Mouse (Mus musculus): ENCODE data around the gene Xndc1. TPM values are rescaled to one million over a fixed set of nuclear protein-coding genes. Genes with fewer than 3 reads are reported as not detected.
"Not testable (repeated sequence)": the region's sequence is repeated elsewhere in the genome, so short reads cannot be mapped to it uniquely, and the experiment has no call there.

Gene Xndc1
- polyA plus RNA-seq (2016; fragmentation: Nextera tagmentation; extraction: Ambion mirVana), result 48.6 and 50.7 TPM in 2 replicates

DNA sequence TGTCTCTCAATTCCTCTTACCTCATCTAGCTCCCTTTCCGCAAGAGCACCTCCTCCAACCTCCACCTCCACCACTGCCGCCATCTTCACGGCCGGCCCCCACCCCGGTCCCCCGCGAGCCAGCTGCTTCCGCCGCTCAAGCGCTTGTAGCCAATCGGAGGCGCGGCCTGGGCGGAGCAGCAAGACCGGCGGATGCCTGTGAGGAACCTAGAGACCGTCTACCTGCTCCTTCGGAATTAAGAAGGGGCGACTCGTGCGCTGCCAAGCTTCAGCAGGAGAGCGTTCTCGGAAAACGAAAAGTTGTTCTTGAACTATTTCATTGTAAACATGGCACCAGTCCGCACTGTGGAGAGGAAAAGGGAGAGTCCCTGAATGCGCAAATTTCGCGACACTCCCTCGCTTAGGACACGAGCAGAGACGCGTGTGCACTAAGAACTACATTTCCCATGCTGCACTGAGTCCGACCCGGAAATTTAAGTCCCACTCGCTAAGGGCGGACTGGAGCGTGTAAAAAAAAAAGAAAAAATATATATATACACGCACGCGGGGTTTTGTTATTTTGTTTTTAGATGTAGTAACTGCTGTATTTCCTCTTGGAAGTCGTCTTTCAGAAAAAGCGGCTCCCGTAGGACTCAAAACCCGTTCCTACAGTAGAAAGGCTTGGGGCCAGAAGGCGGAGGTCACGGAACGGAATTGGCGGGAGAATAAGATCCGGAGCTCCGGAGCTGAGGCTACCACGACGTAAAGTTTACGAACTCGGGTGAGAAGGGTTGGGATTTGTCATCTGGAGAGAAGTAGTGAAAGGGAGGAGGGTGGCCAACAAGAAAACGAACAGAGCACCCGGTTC, at the start of gene Xndc1, which contains the start of the genes Rnf121 and Xntrpc:
Gene Xndc1 (plus strand): TSS at position 466 of the 846 bp plus-strand sequence.
Gene Rnf121 (minus strand): TSS at position 424 of the 846 bp plus-strand sequence.
Gene Xntrpc (plus strand): TSS at position 668 of the 846 bp plus-strand sequence.
- DNase-seq (ENCODE audit: extremely low spot score, low spot score), result peak; percentile 94
- WGBS, result under 1% methylated on average over 56 of the region's 56 CpGs
- Histone ChIP-seq H3K27ac (peak within 1 kb of the TSS; percentile 93), H3K4me3 (peak within 1 kb of the TSS; percentile 69), H3K36me3 (replicated peaks) (peaks cover 47% of the 10 kb centered on the region), H3K9me3 (no peaks in the 10 kb centered on the region), H3K27me3 (ENCODE audit: poor library complexity, severe bottlenecking) (no peaks in the 10 kb centered on the region), H3K4me1 (peaks cover 25% of the 10 kb centered on the region)

DNA sequence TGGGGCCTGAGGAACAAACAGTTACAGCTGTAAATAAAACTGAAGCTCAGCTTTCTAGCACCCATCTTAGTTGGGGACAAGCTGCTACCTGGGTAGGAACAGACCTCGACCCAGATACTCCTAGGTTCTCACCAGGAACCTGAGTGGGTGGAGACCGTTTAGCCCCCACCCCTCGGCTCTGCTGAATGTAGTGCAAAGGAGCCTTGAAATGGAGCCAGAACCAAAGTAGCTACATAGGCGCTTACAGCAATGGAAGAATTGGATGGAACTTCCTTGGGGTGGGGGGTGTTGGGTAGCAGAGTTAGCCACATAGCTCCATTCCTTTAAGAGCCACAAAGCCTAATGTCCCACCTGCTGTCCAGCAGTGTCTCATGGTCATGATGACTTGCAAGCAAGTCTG, 48.4 kb upstream of the Xndc1 start:
- no peak for DNase-seq (ENCODE audit: extremely low spot score, low spot score)
- H3K9me3 ChIP-seq, result no peaks in the 10 kb centered on the region
- H3K4me3 ChIP-seq, result no peak overlapping the region
- H3K36me3 ChIP-seq (replicated peaks), result peaks cover 99% of the 10 kb centered on the region
- H3K27me3 ChIP-seq (ENCODE audit: poor library complexity, severe bottlenecking), result no peaks in the 10 kb centered on the region
- WGBS, result 90% methylated on average over 4 of the region's 4 CpGs
- no peak overlapping the region for H3K27ac ChIP-seq
- no peaks in the 10 kb centered on the region for H3K4me1 ChIP-seq

DNA sequence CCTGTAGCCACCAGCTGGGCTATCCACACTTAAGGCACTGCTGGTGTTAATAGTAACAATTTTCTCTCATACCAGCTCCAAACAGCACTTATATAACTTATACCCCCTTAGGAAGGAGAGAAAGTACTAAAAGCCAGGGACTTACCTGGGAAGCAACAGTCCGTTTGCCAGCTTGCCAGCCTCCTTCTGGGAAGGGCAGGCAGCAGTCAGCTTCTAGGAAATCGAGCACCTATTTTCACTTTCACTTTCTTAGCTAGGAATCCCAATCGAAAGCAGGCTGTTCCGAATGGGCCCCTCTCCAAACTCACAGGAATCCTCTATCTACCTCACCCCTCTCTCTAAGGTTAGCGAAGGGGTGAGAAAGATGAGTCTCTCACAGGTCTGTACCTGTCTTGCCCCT, 47.9 kb upstream of the Xndc1 start:
- Histone ChIP-seq H3K27ac (no peak overlapping the region), H3K36me3 (replicated peaks) (peaks cover 99% of the 10 kb centered on the region), H3K27me3 (ENCODE audit: poor library complexity, severe bottlenecking) (no peaks in the 10 kb centered on the region), H3K4me1 (no peaks in the 10 kb centered on the region), H3K4me3 (no peak overlapping the region), H3K9me3 (no peaks in the 10 kb centered on the region)
- 92% methylated on average over 5 of the region's 5 CpGs for WGBS
- DNase-seq (ENCODE audit: extremely low spot score, low spot score), result no peak

DNA sequence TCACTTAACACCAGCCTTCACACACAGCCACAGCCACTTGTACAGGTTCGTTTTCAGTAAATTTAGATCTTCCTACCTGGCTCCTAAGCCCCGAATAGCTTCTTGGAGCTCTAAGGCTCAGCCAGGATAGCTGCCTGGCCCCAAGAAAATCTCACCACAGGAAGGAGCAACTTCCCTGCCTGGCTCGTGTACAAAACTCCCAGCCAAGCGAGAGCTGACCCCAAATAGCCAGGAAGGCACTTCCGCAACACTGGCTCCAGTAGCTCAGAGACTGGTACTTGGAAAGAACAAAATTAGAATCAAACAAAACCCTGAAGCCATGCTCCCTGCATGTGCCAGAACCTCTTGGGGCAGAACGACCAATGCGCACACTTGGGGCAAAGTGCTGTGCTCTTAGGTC, 47.3 kb upstream of the Xndc1 start:
- Histone ChIP-seq H3K36me3 (replicated peaks) (peaks cover 99% of the 10 kb centered on the region), H3K27ac (no peak overlapping the region), H3K9me3 (no peaks in the 10 kb centered on the region), H3K4me3 (no peak overlapping the region), H3K27me3 (ENCODE audit: poor library complexity, severe bottlenecking) (no peaks in the 10 kb centered on the region), H3K4me1 (no peaks in the 10 kb centered on the region)
- DNase-seq (ENCODE audit: extremely low spot score, low spot score), result no peak
- 85% methylated on average over 7 of the region's 7 CpGs for WGBS

DNA sequence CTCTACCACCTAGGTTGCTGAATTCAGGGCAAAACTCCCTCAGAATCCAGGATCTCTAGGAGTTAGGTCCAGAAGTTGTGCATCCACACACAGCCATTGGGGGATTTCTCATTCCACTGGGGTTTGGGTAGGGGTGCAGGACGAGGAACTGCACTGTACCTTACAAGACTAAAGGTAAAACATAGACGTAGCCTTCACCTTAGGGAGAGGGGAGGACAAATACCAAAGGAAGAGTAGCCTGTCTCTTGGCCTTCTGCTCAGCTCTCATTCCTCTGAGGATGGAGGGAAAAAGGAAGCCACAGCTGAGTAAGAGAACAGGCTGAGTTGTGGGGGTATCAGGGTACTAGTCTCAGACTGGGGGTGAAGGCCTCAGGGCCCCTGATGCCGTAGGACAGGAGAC, 46.7 kb upstream of the Xndc1 start, which contains the start of gene Il18bp:
Gene Il18bp (minus strand): TSS at position 101 of the 400 bp plus-strand sequence.
- DNase-seq (ENCODE audit: extremely low spot score, low spot score), result no peak
- 92% methylated on average over 3 of the region's 3 CpGs for WGBS
- peaks cover 99% of the 10 kb centered on the region for H3K36me3 ChIP-seq (replicated peaks)
- H3K4me1 ChIP-seq, result no peaks in the 10 kb centered on the region
- H3K27me3 ChIP-seq (ENCODE audit: poor library complexity, severe bottlenecking), result no peaks in the 10 kb centered on the region
- no peak within 1 kb of the TSS for H3K27ac ChIP-seq
- no peaks in the 10 kb centered on the region for H3K9me3 ChIP-seq
- no peak within 1 kb of the TSS for H3K4me3 ChIP-seq

DNA sequence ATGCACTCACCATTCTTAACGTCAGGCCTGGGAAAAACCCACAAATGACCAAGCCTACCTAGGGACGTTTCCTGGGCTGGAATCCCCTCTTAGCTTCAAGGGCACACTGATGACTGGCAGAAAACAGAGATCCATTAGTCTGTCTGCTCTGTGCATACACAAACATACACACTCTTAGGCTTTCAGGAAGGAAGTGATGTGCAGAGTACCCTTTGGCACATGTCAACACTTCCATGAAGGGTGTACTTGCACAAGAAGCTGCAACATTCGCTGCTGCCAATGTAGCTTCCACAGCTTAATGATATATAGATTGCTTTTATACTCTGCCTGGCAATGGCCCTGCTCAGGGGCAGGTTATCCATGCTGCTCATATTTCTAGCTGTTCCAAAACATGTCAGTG, 45.9 kb upstream of the Xndc1 start:
- no peak for DNase-seq (ENCODE audit: extremely low spot score, low spot score)
- Histone ChIP-seq H3K36me3 (replicated peaks) (peaks cover 99% of the 10 kb centered on the region), H3K4me1 (no peaks in the 10 kb centered on the region), H3K27me3 (ENCODE audit: poor library complexity, severe bottlenecking) (no peaks in the 10 kb centered on the region), H3K27ac (no peak overlapping the region), H3K4me3 (no peak overlapping the region), H3K9me3 (no peaks in the 10 kb centered on the region)
- WGBS, result 73% methylated on average over 3 of the region's 3 CpGs

DNA sequence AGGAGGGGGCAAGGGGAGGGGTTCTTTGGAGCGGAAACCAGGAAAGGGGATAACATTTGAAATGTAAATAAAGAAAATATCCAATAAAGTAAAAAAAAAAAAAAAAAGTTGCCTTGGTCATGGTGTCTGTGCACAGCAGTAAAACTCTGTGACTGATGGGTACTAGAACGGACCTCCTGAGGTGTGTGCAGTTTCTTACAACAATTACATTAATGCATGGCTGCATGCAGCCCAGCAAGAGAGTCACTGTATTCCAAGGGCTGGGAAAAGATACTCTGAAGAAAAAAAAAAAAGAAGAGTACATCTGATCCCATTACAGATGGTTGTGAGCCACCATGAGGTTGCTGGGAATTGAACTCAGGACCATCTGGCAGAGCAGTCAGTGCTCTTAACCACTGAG, 44.4 kb upstream of the Xndc1 start:
- WGBS, result 94% methylated on average over 2 of the region's 2 CpGs
- not testable (repeated sequence) for H3K4me3 ChIP-seq; H3K27me3 ChIP-seq (ENCODE audit: poor library complexity, severe bottlenecking); H3K4me1 ChIP-seq; H3K27ac ChIP-seq; DNase-seq (ENCODE audit: extremely low spot score, low spot score); H3K9me3 ChIP-seq
- peaks cover 99% of the 10 kb centered on the region for H3K36me3 ChIP-seq (replicated peaks)

DNA sequence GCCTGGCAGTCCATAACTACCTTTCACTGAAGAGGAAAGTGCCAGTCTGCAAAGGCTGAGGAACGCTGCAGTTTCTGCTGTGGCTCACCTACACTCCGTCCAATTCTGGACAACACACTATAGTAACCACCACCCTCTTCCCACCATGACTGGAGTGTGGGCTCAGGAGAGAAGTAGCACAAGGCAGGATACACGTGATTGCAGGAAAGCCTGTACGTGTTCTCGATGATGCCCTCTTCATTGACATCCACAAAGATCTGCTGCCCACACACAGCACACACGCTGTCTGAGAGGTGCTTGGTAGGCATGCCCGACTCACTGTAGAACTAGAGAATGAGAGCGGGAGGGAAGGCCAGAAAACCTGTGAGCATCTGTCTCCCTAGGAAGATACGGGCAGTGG, 41.5 kb upstream of the Xndc1 start:
- H3K27me3 ChIP-seq (ENCODE audit: poor library complexity, severe bottlenecking), result no peaks in the 10 kb centered on the region
- WGBS, result 97% methylated on average over 9 of the region's 9 CpGs
- H3K4me3 ChIP-seq, result no peak overlapping the region
- H3K4me1 ChIP-seq, result no peaks in the 10 kb centered on the region
- no peak for DNase-seq (ENCODE audit: extremely low spot score, low spot score)
- H3K9me3 ChIP-seq, result no peaks in the 10 kb centered on the region
- H3K36me3 ChIP-seq (replicated peaks), result peaks cover 96% of the 10 kb centered on the region
- no peak overlapping the region for H3K27ac ChIP-seq

DNA sequence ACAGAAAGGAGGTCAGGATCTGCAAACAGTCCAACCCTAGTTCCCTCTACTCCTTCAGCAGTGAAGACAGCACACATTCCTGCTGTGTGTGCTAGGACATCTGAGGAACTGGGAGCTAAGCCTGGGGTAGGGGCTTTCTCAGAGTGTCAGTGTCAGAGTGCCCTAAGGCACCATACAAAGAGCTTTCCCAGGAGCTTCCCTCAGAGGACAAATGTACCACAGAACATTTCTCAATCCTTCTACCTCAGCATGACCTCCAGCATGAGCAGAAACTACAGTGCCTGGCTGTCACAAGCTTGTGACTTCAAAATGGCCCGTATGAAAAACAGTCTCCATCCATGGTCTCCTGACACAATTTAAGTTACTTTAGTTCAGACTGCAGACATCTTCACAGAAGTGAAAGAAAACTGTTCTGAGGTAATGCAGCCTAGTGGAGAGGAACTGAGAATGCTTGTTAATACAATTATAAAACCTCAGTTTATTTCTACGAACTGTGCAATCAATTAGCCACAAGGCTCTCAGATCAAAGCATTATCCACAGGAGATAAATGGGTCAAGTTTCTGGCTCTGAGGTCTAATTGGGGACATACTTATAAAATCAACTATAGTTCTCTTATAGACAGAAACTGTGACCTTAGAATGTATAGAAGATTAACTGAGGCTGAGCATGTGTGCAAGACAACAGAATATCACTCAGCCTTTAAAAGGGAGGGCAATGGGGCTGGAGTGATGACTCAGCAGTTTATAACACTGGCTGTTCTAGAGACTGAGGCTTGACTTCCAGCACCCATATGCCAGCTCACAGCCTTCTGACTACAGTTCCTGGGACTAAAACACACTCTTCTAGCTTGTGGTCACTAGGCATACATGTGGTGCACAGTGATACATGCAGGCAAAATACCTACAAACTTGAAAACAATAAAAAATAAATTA, 39.9 kb upstream of the Xndc1 start:
- DNase-seq (ENCODE audit: extremely low spot score, low spot score), result no peak
- no peaks in the 10 kb centered on the region for H3K27me3 ChIP-seq (ENCODE audit: poor library complexity, severe bottlenecking)
- WGBS, result 84% methylated on average over 2 of the region's 2 CpGs
- no peak overlapping the region for H3K27ac ChIP-seq
- no peaks in the 10 kb centered on the region for H3K9me3 ChIP-seq
- H3K4me3 ChIP-seq, result no peak overlapping the region
- no peaks in the 10 kb centered on the region for H3K4me1 ChIP-seq
- H3K36me3 ChIP-seq (replicated peaks), result peaks cover 93% of the 10 kb centered on the region

DNA sequence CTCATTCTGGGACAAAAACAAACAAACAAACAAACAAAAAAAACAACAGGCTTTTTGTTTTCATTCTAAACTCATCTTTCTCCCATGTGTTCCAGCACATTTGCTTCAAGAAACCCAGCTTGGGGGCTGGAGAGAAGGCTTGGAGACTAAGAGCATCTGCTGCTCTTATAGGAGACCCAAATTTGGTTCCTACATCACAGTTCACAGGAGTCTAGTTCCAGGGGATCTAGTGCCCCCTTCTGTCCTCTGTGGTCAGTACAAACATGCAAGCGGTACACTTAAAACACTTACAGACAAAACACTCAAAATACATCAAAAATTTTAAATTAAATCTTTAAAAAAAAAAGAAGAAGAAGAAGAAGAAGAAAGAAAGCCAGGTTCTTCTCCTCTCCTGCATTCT, 30.4 kb upstream of the Xndc1 start:
- DNase-seq (ENCODE audit: extremely low spot score, low spot score), result no peak
- 93% methylated on average over 1 of the region's 1 CpGs for WGBS
- peaks cover 99% of the 10 kb centered on the region for H3K36me3 ChIP-seq (replicated peaks)
- H3K27me3 ChIP-seq (ENCODE audit: poor library complexity, severe bottlenecking), result no peaks in the 10 kb centered on the region
- H3K4me3 ChIP-seq, result no peak overlapping the region
- H3K4me1 ChIP-seq, result no peaks in the 10 kb centered on the region
- no peaks in the 10 kb centered on the region for H3K9me3 ChIP-seq
- no peak overlapping the region for H3K27ac ChIP-seq

DNA sequence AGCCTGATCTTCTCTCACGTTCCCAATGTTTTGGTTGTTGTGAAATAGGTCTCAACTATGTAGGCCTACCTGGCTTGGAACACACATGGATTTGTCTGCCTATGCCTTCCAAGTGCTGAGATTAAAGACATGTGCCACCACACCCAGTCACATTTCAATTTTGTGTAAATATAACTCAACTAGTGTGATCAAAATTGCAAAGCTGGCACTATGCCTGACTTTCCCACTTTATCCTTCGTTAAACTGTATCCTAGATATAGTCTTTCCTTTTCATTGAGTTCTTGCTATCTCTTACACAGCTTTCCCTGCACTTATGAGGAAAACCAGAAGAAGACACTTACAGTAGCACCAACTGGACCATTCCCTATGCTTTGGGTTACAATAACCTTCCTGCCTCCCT, 29.8 kb upstream of the Xndc1 start:
- Histone ChIP-seq H3K27me3 (ENCODE audit: poor library complexity, severe bottlenecking) (no peaks in the 10 kb centered on the region), H3K4me3 (no peak overlapping the region), H3K27ac (no peak overlapping the region), H3K4me1 (no peaks in the 10 kb centered on the region), H3K9me3 (no peaks in the 10 kb centered on the region), H3K36me3 (replicated peaks) (peaks cover 100% of the 10 kb centered on the region)
- DNase-seq (ENCODE audit: extremely low spot score, low spot score), result no peak
- 94% methylated on average over 2 of the region's 2 CpGs for WGBS

DNA sequence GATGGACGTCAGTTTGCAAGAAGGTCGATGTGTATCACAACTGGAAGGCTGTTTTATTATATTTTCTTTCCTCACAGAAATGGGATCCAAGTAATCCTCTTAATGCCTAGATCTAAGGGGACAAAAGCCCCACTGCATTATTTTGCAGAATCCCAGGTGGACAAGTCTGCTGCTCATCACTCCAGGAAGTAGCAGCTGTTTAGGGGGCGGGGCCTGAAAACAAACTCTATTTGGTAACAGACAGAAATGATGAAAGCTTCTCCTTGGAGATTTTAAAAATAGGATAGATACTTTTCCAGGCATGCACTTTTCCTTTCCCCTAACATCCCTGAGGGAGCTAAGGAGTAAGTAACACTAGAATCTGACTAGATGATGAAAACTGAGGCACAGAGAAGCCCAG, 28.0 kb upstream of the Xndc1 start:
- Histone ChIP-seq H3K27me3 (ENCODE audit: poor library complexity, severe bottlenecking) (no peaks in the 10 kb centered on the region), H3K27ac (no peak overlapping the region), H3K9me3 (no peaks in the 10 kb centered on the region), H3K4me3 (no peak overlapping the region), H3K36me3 (replicated peaks) (peaks cover 98% of the 10 kb centered on the region), H3K4me1 (no peaks in the 10 kb centered on the region)
- no peak for DNase-seq (ENCODE audit: extremely low spot score, low spot score)
- WGBS, result 94% methylated on average over 3 of the region's 3 CpGs

DNA sequence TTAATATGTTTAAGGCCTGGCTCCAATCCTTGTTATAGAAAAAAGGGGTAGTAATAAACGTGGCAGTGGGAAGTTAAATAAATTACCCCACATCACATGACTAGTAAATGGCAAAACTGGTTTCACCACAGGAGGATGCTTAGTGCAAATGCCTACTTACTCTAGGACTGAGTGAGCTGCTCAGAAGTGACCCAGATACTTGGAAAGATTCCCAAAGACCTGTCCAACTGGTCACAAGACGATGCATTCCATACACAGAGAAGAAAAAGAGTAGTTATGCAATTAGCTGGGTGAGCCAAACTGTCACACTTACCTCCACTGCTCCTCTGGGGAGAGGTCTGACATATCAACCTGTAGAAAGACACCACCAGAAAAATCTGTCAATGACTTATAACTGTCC, 23.0 kb upstream of the Xndc1 start:
- H3K36me3 ChIP-seq (replicated peaks), result peaks cover 65% of the 10 kb centered on the region
- no peaks in the 10 kb centered on the region for H3K4me1 ChIP-seq
- DNase-seq (ENCODE audit: extremely low spot score, low spot score), result no peak
- no peak overlapping the region for H3K4me3 ChIP-seq
- H3K27ac ChIP-seq, result no peak overlapping the region
- H3K9me3 ChIP-seq, result no peaks in the 10 kb centered on the region
- no peaks in the 10 kb centered on the region for H3K27me3 ChIP-seq (ENCODE audit: poor library complexity, severe bottlenecking)
- 88% methylated on average over 2 of the region's 2 CpGs for WGBS

Measured in forebrain, embryonic 10.5 days (tissue).